Mouse (Mus musculus) megakaryocyte, embryonic 14.5 days (primary cell): Measurements from ENCODE around the gene Gng7.

Source experiments
- FLI1 ChIP-seq: IDR thresholded peaks from 2 replicates; pipeline ENCODE4 v1.6.1; 2012; ENCODE audit warnings: low read length, inconsistent platforms, mixed read lengths
- GATA1 ChIP-seq: IDR thresholded peaks from 3 replicates; pipeline ENCODE4 v1.6.1; 2012; ENCODE audit warnings: mixed read lengths, low read length, inconsistent platforms, borderline replicate concordance

GRCm38 (mm10) chr10:81059603-81060543, 45.1 kb upstream of the Gng7 start, which contains the start of gene Sgta:
- TF ChIP-seq GATA1 (no peak), FLI1 (peak; percentile 21; the same call in 1 of the 2 replicates)
